Mouse (Mus musculus) gastrocnemius, postnatal 10 days (tissue): Measurements from ENCODE around the gene Foxb2. TPM values are rescaled to one million over a fixed set of nuclear protein-coding genes. Genes with fewer than 3 reads are reported as not detected.
A peak's percentile ranks its signal among the peaks of the same experiment; 100 is the strongest.
"Not testable (repeated sequence)": the region's sequence is repeated elsewhere in the genome, so short reads cannot be mapped to it uniquely, and the experiment has no call there.

Source experiments
- DNase-seq: peaks from one replicate; pipeline ENCODE4 v3.0.0; 2021; ENCODE audit warnings: mixed read lengths
- long read RNA-seq, 2 experiments: library from polyadenylated mRNA; stranded (forward); transcript quantifications; one replicate each; pipeline ENCODE4 v2.0.0; 2021
- total RNA-seq, 2 experiments: library from RNA; stranded (reverse); gene quantifications; 2 replicates each; pipeline ENCODE4 v1.2.3; 2021

The Foxb2 gene
- not detected for total RNA-seq
- long read RNA-seq, experiment 1 = 0 reads
- long read RNA-seq, experiment 2 = 0 reads

GRCm38 (mm10) chr19:16873221-16873861 lies at the start of gene Foxb2:
Gene Foxb2 (minus strand): TSS chr19:16873805.
- peak; percentile 20 for DNase-seq

GRCm38 (mm10) chr19:16911507-16911906 lies 37.9 kb upstream of the Foxb2 start:
- no peak for DNase-seq

GRCm38 (mm10) chr19:16903106-16903505 lies 29.5 kb upstream of the Foxb2 start:
- DNase-seq = peak; percentile 17

GRCm38 (mm10) chr19:16899716-16900115 lies 26.1 kb upstream of the Foxb2 start:
- DNase-seq = no peak

GRCm38 (mm10) chr19:16898576-16898975 lies 25.0 kb upstream of the Foxb2 start:
- DNase-seq = no peak

GRCm38 (mm10) chr19:16876458-16876770 lies 2.8 kb upstream of the Foxb2 start:
- no peak for DNase-seq

- no peak for DNase-seq
These were observed 2.2 kb upstream of the Foxb2 start for GRCm38 (mm10) chr19:16875631-16876457.

GRCm38 (mm10) chr19:16874991-16875540 lies 1.5 kb upstream of the Foxb2 start:
- no peak for DNase-seq

GRCm38 (mm10) chr19:16873942-16874861 lies 597 bp upstream of the Foxb2 start:
- DNase-seq = peak; percentile 16

GRCm38 (mm10) chr19:16872331-16873180 lies 1.0 kb downstream of the Foxb2 start:
- DNase-seq = peak; percentile 26

- DNase-seq = no peak
These were observed 2.3 kb downstream of the Foxb2 start for GRCm38 (mm10) chr19:16871192-16871760.

- DNase-seq = no peak
These were observed 3.0 kb downstream of the Foxb2 start for GRCm38 (mm10) chr19:16870501-16871191.

- DNase-seq = no peak
These were observed 5.1 kb downstream of the Foxb2 start for GRCm38 (mm10) chr19:16868534-16868933.

GRCm38 (mm10) chr19:16858646-16859045 lies 15.0 kb downstream of the Foxb2 start:
- no peak for DNase-seq

- no peak for DNase-seq
These were observed 16.9 kb downstream of the Foxb2 start for GRCm38 (mm10) chr19:16856752-16857151.

- DNase-seq = not testable (repeated sequence)
These were observed 29.5 kb downstream of the Foxb2 start for GRCm38 (mm10) chr19:16844091-16844490.

- no peak for DNase-seq
These were observed 31.9 kb downstream of the Foxb2 start for GRCm38 (mm10) chr19:16841516-16842249.

- no peak for DNase-seq
These were observed 32.6 kb downstream of the Foxb2 start for GRCm38 (mm10) chr19:16841001-16841400.

GRCm38 (mm10) chr19:16827657-16828056 lies 45.9 kb downstream of the Foxb2 start:
- no peak for DNase-seq

GRCm38 (mm10) chr19:16825228-16825627 lies 48.4 kb downstream of the Foxb2 start:
- DNase-seq = no peak
